Mouse (Mus musculus): Measurements from ENCODE around the gene Mgat4d. TPM values are rescaled to one million over a fixed set of nuclear protein-coding genes. Genes with fewer than 3 reads are reported as not detected.

Gene Mgat4d
- polyA plus RNA-seq, 1 experiment from 2014 or later, result not detected

- no peaks in the 10 kb centered on the region for H3K9me3 ChIP-seq
- peak overlapping the region; percentile 88 for H3K4me3 ChIP-seq
- 6% methylated on average over 7 of the region's 7 CpGs for WGBS
- H3K9ac ChIP-seq (replicated peaks), result 0 out of 2 replicates have a peak overlapping the region, but pooled peaks have one; percentile 8
- H3K27me3 ChIP-seq, result no peaks in the 10 kb centered on the region
- no peak; the same call in 1 of the 2 replicates for ATAC-seq (replicated peaks)
- peaks cover 27% of the 10 kb centered on the region for H3K4me1 ChIP-seq
- H3K36me3 ChIP-seq, result 0 out of 2 replicates have a peak, but pooled peaks cover 6% of the 10 kb centered on the region
- no peak overlapping the region for H3K27ac ChIP-seq (replicated peaks)
- peak overlapping the region; percentile 58 for H3K4me2 ChIP-seq (replicated peaks)
These were observed 15.4 kb upstream of the Mgat4d start for GRCm38 (mm10) chr8:83332864-83333263.

DNA sequence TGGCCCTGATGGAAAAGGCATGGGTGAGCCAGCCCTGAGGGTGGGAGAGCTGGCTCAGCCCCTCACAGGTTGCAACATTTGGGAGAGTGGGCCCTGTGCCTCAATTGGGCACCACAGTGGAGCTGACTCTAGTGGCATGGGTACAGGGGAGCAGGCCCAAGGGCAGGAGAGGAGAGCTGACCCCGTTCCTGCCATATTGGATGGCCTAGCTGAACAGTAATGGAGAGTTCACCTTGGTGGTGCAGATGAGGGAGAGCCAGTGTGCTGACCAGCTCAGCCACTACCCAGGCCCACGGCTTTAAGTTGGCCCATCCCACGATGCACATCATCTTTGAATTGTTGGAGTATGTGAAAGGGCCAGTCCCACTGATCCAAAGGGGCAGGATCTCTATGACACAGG is 6.2 kb upstream of the Mgat4d start:
- Histone ChIP-seq H3K36me3 (no peaks in the 10 kb centered on the region), H3K4me1 (no peaks in the 10 kb centered on the region), H3K27ac (replicated peaks) (no peak overlapping the region), H3K4me3 (no peak overlapping the region), H3K9me3 (no peaks in the 10 kb centered on the region), H3K9ac (replicated peaks) (no peak overlapping the region), H3K27me3 (no peaks in the 10 kb centered on the region), H3K4me2 (replicated peaks) (no peak overlapping the region)
- 0 out of 2 replicates have a peak, but pooled peaks have one; percentile 38 for ATAC-seq (replicated peaks)
- 86% methylated on average over 3 of the region's 3 CpGs for WGBS

DNA sequence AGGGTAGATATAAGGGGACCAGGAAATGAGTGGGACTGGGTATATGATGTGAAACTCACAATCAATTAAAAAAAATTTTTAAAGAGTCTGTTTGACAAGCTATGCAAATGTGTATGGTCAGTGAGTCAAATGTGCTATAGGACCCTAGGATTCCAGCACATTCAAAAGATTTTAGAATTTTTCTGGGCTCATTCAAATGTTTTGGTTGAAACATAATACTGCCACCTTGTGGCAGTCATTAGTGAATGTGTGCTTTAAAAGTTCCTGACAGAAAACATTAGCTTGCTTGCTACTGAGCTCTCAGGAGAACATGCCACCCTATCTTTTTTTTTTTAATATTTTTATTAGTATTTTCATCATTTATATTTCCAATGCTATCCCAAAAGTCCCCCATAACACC is 5.6 kb upstream of the Mgat4d start:
- Histone ChIP-seq H3K27ac (replicated peaks) (no peak overlapping the region), H3K4me3 (no peak overlapping the region), H3K27me3 (no peaks in the 10 kb centered on the region), H3K4me1 (no peaks in the 10 kb centered on the region), H3K9ac (replicated peaks) (no peak overlapping the region), H3K9me3 (no peaks in the 10 kb centered on the region), H3K36me3 (no peaks in the 10 kb centered on the region), H3K4me2 (replicated peaks) (no peak overlapping the region)
- ATAC-seq (replicated peaks), result 0 out of 2 replicates have a peak, but pooled peaks have one; percentile 19

DNA sequence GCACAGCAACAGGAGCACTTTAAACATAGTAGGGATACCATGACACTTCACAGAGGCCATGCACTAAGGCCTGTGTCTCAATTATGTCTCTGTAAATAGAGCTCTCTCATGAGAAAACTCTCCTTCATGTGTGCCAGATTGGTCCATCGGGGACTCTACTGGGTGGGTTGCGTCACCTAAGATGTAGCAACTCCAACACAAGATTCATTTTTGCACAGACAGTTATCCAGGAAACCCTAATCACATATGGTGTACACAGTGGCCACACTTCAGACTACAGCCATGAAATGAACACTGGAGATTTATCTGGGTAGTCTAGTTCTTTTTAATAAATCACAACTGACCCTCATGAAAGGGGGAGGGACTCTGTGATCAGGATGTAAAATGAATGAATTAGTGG is 3.0 kb downstream of the Mgat4d start:
- Histone ChIP-seq H3K4me2 (replicated peaks) (no peak overlapping the region), H3K9ac (replicated peaks) (no peak overlapping the region), H3K27me3 (no peaks in the 10 kb centered on the region), H3K4me3 (no peak overlapping the region), H3K27ac (replicated peaks) (no peak overlapping the region), H3K9me3 (no peaks in the 10 kb centered on the region), H3K36me3 (no peaks in the 10 kb centered on the region), H3K4me1 (no peaks in the 10 kb centered on the region)
- WGBS, result 95% methylated on average over 2 of the region's 2 CpGs
- ATAC-seq (replicated peaks), result no peak

DNA sequence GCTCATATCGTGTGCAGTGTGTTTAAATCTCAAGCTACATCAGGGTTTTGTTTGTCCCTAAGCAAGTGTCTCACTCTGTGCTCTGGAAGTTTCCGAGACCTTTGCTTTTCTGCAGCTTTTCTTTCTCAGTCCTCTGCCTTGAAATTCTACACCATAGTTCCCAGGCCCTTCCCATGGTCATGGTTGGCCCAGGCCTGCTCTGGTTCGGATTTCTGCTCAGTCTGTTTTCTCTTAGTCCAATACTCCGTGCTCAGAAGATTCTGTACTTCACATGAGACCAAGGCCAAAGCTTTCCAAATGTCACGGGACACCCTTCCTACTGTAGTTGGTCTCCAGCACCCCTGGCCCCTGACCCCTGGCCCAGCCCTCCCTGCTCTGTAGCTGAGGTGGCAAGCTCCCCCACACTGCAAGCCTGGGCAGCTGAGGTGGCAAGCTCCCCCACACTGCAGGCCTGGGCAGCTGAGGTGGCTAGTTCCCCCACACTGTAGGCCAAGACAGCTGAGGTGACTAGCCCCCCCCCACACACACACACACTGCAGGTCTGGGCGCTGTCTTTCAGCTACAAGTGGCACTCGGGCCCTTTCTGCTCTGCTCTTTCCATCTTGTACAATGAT is 15.0 kb downstream of the Mgat4d start:
- H3K27me3 ChIP-seq, result no peaks in the 10 kb centered on the region
- no peak overlapping the region for H3K4me3 ChIP-seq
- WGBS, result 69% methylated on average over 7 of the region's 7 CpGs
- no peaks in the 10 kb centered on the region for H3K36me3 ChIP-seq
- no peaks in the 10 kb centered on the region for H3K9me3 ChIP-seq
- no peak for ATAC-seq (replicated peaks)
- H3K9ac ChIP-seq (replicated peaks), result no peak overlapping the region
- no peaks in the 10 kb centered on the region for H3K4me1 ChIP-seq
- no peak overlapping the region for H3K27ac ChIP-seq (replicated peaks)
- no peak overlapping the region for H3K4me2 ChIP-seq (replicated peaks)

GRCm38 (mm10) chr8:83377231-83377630 is 29.0 kb downstream of the Mgat4d start:
- Histone ChIP-seq H3K4me3 (no peak overlapping the region), H3K27me3 (no peaks in the 10 kb centered on the region), H3K4me2 (replicated peaks) (no peak overlapping the region), H3K9me3 (no peaks in the 10 kb centered on the region), H3K27ac (replicated peaks) (no peak overlapping the region), H3K4me1 (no peaks in the 10 kb centered on the region), H3K9ac (replicated peaks) (no peak overlapping the region), H3K36me3 (no peaks in the 10 kb centered on the region)
- no peak for ATAC-seq (replicated peaks)

- Histone ChIP-seq H3K27ac (replicated peaks) (no peak overlapping the region), H3K36me3 (no peaks in the 10 kb centered on the region), H3K9ac (replicated peaks) (no peak overlapping the region), H3K9me3 (no peaks in the 10 kb centered on the region), H3K4me3 (no peak overlapping the region), H3K27me3 (no peaks in the 10 kb centered on the region), H3K4me1 (no peaks in the 10 kb centered on the region), H3K4me2 (replicated peaks) (no peak overlapping the region)
- 82% methylated on average over 4 of the region's 4 CpGs for WGBS
- ATAC-seq (replicated peaks), result no peak
These were observed 31.9 kb downstream of the Mgat4d start for GRCm38 (mm10) chr8:83380141-83380540.

DNA sequence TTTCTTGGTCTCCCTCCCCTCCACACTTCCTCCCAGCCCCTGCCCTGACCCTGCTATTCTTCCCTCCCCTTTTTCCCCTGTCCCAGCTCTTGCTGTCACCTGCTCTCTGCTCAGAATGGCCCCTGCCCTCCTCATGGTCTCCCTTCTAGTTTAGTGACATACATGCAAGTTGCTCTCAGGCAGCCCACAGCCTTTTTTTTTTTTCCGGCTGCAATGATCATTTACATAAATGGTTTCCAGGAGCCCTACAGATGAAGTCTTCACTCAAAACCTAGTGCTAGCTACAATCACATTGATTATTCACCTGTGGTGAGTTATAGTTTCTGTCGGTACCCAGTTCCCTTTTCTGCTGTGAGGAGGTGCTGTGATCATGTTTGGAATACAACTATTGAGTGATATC is 32.7 kb downstream of the Mgat4d start:
- 76% methylated on average over 2 of the region's 2 CpGs for WGBS
- Histone ChIP-seq H3K9me3 (no peaks in the 10 kb centered on the region), H3K4me1 (no peaks in the 10 kb centered on the region), H3K27ac (replicated peaks) (no peak overlapping the region), H3K4me3 (no peak overlapping the region), H3K27me3 (no peaks in the 10 kb centered on the region), H3K4me2 (replicated peaks) (no peak overlapping the region), H3K9ac (replicated peaks) (no peak overlapping the region), H3K36me3 (no peaks in the 10 kb centered on the region)
- no peak for ATAC-seq (replicated peaks)

- Histone ChIP-seq H3K9me3 (no peaks in the 10 kb centered on the region), H3K27me3 (no peaks in the 10 kb centered on the region), H3K4me2 (replicated peaks) (no peak overlapping the region), H3K9ac (replicated peaks) (no peak overlapping the region), H3K27ac (replicated peaks) (no peak overlapping the region), H3K36me3 (no peaks in the 10 kb centered on the region), H3K4me3 (no peak overlapping the region), H3K4me1 (no peaks in the 10 kb centered on the region)
- WGBS, result 38% methylated on average over 2 of the region's 2 CpGs
- ATAC-seq (replicated peaks), result no peak
These were observed 34.6 kb downstream of the Mgat4d start for GRCm38 (mm10) chr8:83382850-83383249.

DNA sequence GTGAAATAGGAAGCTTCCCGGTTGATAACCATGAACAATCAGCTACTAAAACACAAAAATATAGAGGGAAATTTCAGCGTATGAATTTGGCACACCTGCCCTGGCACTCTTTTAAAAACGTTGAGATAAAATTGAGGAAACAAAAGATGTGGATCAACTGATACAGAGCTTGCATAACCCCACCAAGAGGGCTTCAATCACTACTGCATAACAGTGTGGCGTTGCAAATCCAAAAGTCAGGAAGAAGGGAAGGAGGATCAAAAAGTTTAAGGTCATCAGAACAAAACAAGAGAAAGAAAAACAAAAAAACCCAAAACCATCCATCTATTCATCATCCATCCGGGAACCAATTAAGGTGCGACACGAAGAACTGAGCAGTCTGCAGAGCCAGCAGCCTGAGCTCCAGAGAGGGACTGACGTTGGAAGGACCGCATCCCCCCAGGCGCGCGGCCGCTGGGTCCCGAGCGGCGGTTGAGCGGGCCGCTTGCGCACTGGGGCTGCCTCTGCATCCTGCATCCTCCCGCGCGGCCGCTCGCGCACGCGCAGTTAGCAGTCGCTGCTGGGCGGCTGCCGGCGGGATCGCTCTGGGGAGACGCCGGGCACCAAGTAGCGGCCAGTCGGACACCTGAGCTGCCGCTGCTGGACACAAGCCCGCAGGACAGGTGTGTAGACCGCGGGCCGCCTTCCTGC is 41.2 kb downstream of the Mgat4d start, which contains the start of gene Clgn:
Gene Clgn, plus strand, starts transcription at position 552 of the 690 bp plus-strand sequence.
- peak within 1 kb of the TSS; percentile 71 for H3K4me2 ChIP-seq (replicated peaks)
- H3K36me3 ChIP-seq, result no peaks in the 10 kb centered on the region
- peak within 1 kb of the TSS; percentile 80 for H3K9ac ChIP-seq (replicated peaks)
- no peaks in the 10 kb centered on the region; the same call in 1 of the 2 replicates for H3K27me3 ChIP-seq
- peak within 1 kb of the TSS; percentile 65 for H3K4me3 ChIP-seq
- peaks cover 4% of the 10 kb centered on the region; the same call in 1 of the 2 replicates for H3K4me1 ChIP-seq
- no peaks in the 10 kb centered on the region for H3K9me3 ChIP-seq
- WGBS, result 4% methylated on average over 41 of the region's 41 CpGs
- ATAC-seq (replicated peaks), result peak; percentile 98
- H3K27ac ChIP-seq (replicated peaks), result no peak within 1 kb of the TSS

DNA sequence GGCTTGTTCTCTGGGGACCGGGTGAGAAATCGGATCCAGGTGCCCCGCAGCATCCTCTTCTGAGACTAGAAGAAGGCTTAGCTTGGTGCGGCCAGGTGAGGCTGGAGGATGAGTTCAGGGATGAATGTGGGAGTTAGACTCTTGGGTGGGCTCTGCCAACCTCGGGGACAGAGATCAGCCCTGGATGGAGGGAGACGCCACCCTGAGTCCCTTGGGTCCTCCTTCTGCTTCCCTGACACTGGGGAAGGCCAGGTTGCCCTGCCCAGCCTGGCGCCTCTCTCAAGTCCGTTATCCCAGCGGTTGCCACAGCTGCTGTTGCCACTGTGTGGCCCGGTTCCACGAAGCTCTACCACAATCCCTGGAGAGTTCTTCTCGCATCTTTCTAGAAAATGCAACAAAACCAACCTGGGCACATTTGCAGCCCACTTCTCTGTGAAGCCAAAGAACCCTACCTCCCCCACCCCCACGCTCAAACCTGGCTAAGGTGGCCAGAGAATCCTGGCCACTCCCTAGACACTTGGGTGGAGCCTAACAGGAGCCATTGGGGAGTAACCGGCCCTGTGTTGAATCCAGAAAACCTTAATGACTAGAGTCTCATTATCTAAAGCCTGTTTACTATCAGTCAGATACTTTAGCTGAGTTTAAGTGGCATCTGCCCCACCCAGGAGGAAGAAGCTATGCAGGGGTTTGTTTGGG is 41.9 kb downstream of the Mgat4d start:
- H3K27me3 ChIP-seq, result no peaks in the 10 kb centered on the region; the same call in 1 of the 2 replicates
- peak; percentile 81 for ATAC-seq (replicated peaks)
- H3K4me3 ChIP-seq, result peak overlapping the region; percentile 65
- no peak overlapping the region for H3K27ac ChIP-seq (replicated peaks)
- WGBS, result 3% methylated on average over 14 of the region's 14 CpGs
- no peaks in the 10 kb centered on the region for H3K9me3 ChIP-seq
- peaks cover 4% of the 10 kb centered on the region; the same call in 1 of the 2 replicates for H3K4me1 ChIP-seq
- H3K9ac ChIP-seq (replicated peaks), result peak overlapping the region; percentile 80
- H3K4me2 ChIP-seq (replicated peaks), result peak overlapping the region; percentile 71
- H3K36me3 ChIP-seq, result no peaks in the 10 kb centered on the region

- Histone ChIP-seq H3K36me3 (no peaks in the 10 kb centered on the region), H3K9ac (replicated peaks) (no peak overlapping the region), H3K4me3 (no peak overlapping the region), H3K4me1 (peaks cover 4% of the 10 kb centered on the region; the same call in 1 of the 2 replicates), H3K27me3 (no peaks in the 10 kb centered on the region; the same call in 1 of the 2 replicates), H3K27ac (replicated peaks) (no peak overlapping the region), H3K4me2 (replicated peaks) (no peak overlapping the region), H3K9me3 (no peaks in the 10 kb centered on the region)
- ATAC-seq (replicated peaks), result no peak
- 70% methylated on average over 1 of the region's 1 CpGs for WGBS
These were observed 44.2 kb downstream of the Mgat4d start for GRCm38 (mm10) chr8:83392521-83392920.

Data from forebrain, embryonic 15.5 days (tissue).